Mouse (Mus musculus) layer of hippocampus, postnatal 36 days (tissue): ENCODE data around the gene Rps11. TPM values are rescaled to one million over a fixed set of nuclear protein-coding genes. Genes with fewer than 3 reads are reported as not detected.
"Not testable (repeated sequence)": the region's sequence is repeated elsewhere in the genome, so short reads cannot be mapped to it uniquely, and the experiment has no call there.

Experiments used
- DNase-seq, 2 experiments: peaks; one replicate each; pipeline ENCODE4 v3.0.0; 2022
- total RNA-seq, 2 experiments: library from RNA; stranded (reverse); gene quantifications; 2 replicates each; pipeline ENCODE4 v1.2.3; 2021

Rps11 gene
- total RNA-seq, 2 experiments from 2014 or later = 408 to 432 TPM

DNA sequence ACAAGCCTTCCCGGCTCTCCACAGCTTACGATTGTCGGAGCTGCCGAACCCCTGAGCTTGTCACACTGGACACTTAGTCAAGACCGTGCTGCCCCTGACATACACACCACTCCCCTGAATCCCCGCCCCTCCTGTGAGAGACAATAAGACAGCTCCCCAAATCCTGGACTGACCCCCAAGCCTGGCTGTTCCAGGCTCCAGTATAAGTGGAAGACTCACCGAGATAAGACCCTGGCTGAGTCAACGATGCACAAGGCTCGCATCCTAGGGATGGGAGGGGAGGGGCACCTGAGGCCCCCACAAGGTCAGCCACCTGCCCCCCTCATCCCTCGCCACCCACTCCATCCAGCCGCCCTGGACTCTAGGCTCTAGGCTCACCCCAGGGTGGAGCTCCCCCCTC, 7.6 kb upstream of the Rps11 start:
- no peak for DNase-seq

DNA sequence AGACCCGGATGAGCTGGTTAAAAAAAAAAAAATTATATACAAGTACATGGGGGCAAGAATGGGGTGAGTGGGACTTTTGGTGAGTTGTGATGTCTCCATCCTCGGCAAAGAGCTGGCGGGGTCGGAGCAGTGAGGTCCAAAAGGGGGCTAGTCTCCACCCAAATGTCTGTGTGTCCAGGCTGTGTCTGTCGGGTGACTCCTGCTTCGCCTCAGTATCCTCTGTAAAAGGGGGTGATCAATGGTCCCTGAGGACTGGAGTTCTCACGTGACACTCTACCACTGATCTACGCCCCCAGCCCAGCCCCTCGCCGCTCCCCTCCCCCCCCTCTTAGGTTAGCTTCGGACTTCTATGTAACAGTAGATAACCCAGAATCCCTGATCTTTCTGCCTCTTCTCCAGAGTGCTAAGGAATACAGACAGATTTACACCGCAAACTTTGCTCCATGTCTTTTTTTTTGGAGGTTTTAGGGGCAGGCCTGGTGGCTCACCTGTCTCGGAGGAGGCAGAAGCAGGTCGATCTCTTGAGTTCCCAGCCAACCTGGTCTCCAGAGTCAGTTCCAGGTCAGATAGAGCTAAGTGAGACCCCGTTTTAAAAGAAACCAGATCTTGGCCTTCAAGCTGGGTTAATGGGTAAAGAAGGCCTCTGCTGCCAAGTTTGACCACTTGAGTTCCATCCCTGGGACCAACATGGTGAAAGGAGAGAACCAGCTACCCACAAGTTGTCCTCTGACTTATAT, 5.7 kb upstream of the Rps11 start:
- no peak for DNase-seq

DNA sequence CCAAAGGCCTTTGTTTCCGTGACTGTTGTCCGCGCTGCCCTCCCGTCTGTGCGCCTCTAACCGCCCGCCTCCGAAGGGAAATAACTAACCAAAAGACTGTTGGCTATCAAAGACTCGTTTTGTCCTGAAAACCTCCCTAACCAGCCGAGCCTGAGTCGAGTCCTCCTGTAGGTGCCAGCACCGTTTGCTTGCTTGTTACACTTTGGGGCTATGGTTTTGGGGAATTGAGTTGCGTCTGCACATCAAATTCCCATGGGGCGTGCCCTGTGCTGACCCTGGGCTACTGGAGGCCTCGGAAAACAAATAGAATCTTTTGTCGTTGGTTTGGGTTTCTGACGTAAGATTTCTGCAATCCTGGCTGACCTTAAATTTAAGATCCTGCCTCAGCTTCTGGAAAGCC, 5.1 kb upstream of the Rps11 start:
- no peak for DNase-seq

DNA sequence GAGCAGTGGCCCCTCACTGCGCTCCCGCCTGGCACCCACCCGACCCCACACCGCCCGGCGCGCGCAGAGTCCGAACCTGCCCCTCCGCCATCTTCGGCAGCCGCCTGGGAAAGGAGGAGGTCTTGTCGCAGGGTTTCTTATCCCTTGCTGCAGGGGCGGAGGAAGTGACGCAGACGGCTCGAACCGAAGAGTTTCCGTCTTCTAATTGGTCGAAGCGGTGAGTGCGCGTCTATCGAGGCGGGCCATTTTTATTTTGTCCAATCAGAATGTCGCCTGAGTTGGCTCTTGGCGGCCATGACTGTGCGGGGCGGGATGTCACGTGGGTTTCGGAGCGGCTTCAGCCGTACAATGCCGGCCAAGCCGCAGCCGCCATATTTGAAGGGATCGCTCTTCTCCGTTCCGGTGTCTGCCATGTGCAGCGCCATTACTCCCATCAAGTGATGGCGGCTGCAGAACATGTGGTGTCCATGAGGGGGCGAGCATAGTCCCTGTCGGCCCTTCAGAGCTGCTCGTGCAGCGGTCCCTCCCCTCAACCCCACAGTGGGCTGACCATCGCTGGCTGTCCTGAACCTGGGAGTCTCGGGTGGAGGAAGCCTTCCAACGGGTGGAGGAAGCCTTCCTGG, 4.5 kb upstream of the Rps11 start, which contains the start of gene Rpl13a:
Rpl13a (minus strand) TSS at position 138 of the 623 bp plus-strand sequence.
- DNase-seq = peak; percentile 98 to 99

DNA sequence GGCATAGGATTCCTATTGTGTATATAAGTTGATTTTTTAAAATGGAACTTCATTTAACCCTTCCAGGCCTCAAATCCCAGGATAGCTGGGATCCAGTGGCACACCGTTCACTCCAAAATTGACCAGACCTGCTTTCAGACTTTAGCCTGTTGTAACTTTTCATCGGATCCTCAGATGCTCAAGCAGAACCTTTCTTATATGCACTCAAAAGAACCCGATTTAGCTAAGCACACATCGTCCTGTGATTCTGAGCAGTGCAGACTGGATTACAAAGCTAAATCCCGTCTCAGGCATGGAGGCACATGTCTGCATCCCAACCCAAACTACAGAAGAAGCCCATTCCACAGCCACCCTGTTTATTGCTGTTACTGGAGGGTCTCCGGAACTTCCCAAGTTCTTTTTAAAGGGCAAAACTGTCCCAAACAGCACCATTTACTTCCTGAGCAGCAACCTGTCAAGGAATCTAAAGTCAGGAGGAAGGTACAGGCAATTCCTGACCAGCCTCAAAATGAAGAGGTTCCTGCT, 3.5 kb upstream of the Rps11 start:
- DNase-seq = no peak

DNA sequence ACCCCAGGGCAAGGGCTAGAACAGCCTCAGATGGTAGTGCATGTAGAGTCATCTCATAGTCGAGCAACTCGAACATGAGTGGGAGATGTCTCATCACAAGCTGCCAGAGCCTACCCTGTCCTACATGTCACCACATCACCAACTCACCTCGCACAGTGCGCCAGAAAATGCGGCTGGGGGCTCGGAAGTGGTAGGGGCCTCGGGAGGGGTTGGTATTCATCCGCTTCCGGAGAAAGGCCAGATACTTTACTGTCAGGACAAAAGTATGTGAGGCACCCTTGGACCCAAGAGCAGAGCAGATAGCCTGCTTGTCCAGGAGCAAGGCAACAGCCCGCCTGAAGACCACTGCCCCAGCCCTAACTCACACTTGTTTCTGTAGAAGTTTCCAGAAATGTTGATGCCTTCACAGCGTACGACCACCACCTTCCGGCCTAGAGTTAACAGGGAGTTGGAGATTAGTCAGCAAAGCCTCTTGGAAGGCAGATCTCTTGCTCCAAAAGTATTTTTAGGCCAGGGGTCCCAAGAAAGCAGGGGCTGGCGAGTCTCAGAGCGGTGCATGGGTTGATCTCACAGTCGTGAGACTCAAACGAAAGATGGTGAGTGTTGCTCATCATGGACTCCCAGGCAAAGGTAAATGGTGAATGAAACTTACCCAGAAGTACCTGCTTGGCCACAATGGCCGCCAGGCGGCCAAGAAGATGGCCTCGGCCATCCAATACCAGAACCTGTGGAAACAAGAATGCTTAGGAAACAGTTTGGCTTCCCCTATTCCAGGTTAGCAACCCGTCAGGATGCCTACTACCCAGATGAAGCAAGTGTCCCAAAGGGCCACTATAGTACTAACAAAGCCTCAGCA, 2.8 kb upstream of the Rps11 start:
- DNase-seq = no peak

DNA sequence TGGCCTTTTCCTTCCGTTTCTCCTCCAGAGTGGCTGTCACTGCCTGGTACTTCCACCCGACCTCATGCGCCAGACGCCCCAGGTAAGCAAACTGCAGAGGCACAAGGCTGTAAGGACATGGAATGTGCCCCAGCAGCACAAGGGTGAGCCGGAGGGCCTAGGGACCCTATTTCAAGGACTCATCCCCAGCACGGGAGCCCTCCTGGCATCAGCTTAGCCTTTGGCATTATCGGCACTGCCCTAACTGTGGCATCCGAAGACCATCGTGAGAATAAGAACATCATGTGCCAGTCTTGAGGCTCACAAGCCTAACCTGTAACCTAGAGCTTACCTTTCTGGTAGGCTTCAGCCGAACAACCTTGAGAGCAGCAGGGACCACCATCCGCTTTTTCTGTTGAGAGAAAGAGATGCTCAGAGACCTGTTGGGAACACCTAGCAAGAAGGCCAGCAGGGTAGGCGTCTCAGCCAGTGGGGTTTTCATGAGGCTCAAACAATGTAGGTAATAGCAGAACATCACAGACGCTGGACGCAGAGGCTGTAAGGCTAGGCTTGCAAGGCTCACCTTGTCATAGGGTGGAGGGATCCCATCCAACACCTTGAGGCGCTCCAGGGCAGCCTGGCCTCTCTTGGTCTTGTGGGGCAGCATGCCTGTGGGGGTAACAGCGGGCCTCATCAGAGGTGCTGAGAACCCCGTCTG, 2.1 kb upstream of the Rps11 start:
- no peak for DNase-seq

DNA sequence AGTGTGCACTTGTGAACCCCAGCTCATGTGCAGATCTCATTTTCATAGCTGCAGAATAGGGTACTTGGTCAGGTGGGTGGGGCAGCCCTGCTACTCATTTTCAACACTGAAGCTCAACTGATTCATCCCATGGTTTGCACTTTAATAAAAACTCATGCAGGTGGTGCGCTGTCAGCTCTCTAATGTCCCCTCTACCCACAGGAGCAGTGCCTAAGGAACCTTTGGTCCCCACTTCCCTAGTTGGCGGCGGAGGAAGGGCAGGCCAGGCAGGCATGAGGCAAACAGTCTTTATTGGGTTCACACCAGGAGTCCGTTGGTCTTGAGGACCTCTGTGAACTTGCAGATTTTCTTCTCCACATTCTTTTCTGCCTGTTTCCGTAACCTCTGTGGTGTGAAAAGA, 1.4 kb upstream of the Rps11 start:
- not testable (repeated sequence) for DNase-seq

DNA sequence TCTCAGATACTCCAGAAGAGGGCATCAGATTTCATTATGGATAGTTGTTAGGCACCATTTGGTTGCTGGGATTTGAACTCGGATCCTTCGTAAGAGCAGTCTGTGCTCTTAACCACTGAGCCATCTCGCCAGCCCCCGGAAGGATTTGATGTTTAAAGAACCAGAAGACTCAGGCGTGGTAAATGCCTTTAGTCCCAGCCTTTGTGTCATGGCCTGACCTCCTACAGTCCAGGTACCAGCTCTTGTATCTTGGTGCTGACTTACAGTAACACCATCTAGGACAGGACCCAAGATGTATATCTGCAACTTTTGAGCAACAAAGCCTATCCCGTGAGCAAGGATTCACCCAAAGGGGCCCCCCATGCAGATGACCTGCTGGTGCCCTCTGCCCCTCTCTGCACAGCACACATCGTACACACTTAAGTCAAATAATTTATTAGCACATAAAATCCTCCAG, 933 bp upstream of the Rps11 start:
- no peak for DNase-seq

DNA sequence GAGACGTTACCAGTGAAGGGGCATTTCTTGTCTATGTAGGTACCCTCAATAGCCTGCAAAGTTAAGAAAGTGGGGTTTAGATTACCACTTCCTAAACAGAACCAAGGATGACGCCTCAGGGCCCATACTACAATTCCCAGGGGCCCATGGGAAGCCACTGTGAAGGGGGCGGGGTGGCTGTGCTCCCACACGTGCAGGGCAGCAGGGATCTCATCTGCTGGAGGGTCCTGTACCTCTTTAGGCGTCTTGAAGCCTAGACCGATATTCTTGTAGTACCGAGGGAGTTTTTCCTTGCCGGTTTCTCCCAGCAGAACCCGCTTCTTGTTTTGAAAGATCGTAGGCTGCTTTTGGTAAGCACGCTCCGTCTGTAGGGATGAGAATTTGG, 1.1 kb downstream of the Rps11 start:
- DNase-seq = no peak

DNA sequence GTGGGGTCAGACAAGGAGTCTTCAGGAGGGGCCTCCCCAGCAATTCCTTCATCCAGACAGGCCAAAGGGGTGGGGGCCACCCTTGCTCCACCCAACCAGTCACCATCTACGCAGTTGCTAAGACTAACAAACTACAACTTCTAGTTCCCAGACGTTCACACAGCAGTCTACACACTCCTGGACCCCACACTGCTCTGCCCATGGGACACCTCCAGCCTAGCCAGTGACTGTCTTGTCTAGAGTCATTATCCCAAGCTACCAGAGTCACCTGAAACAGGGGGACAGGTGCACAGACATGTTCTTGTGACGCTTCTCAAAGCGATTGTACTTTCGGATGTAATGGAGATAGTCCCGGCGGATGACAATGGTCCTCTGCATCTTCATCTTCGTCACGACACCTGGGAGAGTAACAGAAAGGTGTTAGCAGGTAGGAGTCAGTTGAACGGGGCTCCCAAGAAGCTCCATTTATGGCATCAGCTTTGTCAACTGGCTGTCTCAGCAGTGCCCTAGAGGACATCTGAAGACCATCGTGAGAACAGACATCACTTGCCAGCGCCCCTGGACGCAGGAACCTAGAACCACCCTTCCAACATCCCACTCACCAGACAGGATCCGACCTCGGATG, 1.6 kb downstream of the Rps11 start:
- DNase-seq = no peak

DNA sequence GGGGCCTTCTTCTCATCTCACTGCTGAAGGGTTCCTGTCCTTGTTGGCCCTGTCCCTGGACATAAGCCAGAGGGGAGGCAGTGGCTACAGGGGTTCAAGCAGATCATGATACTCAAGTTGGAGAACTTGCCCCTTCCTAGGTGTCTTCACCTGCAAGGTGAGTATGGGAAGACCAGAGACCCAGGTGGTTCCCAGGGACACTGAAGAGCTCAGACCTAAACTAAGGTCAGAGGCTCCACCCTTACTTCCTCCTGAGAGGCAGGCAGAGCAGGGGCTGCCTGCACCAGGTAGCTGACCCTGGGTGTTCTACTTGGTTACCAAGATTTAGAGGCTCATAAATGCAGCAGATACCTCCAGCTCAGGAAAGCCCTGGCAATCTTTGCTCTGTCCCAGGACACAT, 2.3 kb downstream of the Rps11 start:
- DNase-seq = no peak

DNA sequence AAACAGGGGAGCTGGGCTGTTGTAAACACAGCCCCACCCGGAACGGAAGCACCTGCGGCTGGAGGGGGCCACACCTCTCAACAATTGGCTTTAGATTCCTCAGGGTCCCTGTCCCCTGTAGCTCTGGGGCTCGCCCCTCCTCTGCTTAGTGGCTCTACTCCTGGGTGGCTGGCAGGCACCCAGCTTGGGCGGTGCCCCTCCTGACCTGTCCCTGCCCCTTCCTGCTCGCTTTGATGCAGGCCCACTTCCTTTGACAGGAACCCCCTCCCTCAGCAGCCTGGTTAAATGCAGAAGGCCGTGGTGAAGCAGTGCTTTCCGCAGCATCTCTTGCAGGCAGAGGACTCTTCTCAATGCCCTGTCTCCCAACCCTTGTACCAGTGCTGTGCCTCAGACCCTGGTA, 2.8 kb downstream of the Rps11 start:
- no peak for DNase-seq

DNA sequence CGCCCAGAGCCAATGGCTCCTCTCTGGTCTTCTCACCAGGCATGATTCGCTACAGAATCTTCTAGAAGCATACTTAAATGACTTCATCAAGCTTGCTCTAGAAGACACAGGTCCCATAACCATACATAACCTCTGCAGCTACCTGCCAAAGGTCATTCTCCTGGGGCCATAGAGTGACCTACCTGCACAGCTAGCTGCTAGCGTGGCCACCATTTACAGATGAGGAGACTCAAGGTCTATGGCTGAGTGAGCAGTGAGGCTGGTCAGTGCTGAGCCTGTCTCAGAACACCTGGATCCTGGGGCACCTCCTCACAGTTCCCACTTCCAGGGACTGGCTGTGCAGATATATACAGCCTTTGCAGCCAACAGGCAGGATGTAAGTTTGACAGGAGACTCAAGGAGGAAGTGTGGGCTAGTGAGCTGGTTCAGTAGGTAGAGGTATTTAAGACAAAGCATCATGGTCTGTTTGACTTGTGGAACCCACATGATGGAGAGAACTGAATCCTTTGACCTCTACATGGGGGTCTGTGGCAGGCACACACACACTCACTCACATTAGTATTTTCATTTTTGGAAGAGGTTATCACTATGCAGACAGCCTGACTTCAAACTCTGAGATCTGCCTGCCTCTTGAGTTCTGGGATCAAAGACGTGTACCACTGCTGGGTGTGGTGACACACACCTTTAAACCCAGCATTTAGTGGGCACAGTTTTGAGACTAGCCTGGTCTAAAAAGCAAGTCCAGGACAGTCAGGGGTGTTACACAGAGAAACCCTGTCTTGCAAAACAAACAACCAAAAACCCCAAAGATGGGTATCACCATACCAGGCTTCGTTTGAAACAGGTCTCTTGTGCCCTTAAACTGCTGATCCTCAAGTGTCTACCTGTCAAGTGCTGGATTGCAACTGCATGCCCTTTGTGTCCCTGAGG, 4.2 kb downstream of the Rps11 start:
- no peak for DNase-seq

DNA sequence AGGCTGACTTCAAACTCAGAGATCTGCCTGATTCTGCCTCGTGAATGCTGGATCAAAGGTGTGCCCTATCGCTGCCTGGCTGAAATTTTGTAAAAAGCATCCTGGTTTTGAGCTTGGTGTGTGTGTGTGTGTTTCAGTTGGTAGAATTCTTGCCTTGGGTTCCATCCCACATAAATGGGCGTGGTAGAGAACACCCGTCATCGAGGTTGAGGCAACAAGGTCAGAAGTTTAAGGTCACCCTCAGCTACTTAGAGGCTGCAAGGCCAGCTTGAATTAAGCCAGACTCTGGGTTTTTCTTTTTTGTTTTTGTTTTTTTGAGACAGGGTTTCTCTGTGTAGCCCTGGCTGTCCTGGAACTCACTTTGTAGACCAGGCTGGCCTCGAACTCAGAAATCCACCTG, 5.9 kb downstream of the Rps11 start:
- DNase-seq = no peak

DNA sequence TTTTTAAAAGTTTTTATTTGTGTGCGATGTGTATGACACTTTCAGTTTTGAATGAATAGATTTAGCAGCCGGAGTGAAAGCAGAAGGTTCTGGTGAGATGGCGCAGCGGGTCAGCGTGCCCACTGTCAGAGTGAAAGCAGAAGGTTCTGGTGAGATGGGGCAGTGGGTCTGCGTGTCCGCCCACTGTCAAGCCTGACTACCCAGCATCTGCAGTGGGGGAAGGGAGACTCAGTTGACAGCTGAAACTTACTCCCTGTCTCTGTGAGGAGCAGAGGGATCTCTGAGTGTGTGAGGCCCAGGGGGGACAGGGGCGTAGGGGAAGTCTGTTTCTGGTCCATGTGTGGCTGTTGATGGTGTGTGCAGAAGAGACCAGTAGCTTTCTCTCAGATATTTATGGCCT, 6.7 kb downstream of the Rps11 start:
- no peak for DNase-seq

DNA sequence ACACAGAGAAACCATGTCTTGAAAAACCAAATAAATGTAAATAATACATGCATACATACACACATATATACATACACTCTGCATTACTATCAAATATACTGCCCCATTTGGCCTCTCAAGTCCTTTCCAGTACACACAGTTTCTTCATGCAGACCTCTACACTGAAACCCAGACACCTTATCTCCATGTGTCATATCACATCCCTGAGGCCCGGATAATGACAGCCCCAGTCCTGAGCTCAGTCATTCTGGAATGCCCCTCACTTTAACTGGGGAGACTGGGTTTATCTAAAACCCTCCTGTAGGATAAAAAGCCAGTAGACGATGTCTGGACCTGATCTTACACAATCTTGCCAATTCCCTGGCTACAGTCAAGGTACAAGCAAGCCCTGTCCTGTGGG, 10.8 kb downstream of the Rps11 start:
- DNase-seq = no peak

DNA sequence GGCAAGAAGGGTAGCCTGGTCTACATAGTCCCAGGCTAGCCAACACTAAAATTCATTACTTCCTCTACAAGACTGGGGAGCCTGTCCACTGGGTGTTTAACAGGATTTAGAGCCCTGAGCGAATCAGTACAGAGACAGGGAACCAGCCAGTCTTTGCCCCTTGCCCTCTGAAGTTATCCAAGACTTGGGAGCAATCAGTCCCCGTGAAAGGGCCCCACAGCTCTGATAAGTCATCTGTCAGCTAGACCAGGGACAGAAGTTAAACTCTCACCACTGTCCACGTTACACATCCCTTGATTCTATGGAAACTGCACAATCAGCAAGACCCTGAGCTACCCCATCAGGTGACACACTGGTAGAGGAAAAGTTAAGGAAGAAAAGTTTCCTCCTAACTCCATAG, 11.7 kb downstream of the Rps11 start:
- DNase-seq = no peak

DNA sequence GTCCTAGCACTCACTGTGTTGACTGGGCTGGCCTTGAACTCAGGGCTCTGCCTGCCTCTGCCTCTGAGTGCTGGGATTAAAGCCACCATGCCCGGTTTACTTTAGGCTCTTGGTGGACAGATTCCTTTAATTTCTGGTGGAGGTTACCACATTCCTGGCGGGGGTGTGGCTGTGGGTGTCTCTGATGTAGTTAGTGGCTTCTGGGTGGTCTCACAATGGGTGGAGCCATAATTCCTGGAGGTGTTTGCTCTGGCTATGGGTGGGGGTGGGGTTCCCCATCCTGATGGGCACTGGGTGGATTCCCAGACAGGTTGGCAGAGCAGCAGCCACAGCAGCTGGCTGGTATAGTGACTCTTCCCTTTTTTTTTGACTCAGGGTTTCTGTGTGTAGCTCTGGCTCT, 12.3 kb downstream of the Rps11 start:
- no peak for DNase-seq

DNA sequence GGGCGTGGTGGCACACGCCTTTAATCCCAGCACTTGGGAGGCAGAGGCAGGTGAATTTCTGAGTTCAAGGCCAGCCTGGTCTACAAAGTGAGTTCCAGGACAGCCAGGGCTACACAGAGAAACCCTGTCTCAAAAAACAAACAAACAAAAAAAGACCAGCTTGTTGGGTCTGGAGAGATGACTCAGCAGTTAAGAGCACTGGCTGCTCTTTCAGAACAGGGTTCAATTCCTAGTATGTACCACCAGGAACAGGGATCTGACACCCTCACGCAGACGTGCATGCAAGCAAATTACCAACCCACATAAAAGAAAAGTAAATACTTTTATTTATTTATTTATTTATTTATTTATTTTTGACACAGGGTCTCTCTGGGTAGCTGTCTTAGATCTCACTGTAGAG, 14.2 kb downstream of the Rps11 start:
- not testable (repeated sequence) for DNase-seq
